Mouse (Mus musculus) cerebellum, adult 9-10 months (tissue): ENCODE results near the gene Cacna1s.
A peak's percentile ranks its signal among the peaks of the same experiment; 100 is the strongest.

Experiments
- DNase-seq: peaks from one replicate; pipeline ENCODE4 v3.0.0; 2022

The Cacna1s gene

DNA sequence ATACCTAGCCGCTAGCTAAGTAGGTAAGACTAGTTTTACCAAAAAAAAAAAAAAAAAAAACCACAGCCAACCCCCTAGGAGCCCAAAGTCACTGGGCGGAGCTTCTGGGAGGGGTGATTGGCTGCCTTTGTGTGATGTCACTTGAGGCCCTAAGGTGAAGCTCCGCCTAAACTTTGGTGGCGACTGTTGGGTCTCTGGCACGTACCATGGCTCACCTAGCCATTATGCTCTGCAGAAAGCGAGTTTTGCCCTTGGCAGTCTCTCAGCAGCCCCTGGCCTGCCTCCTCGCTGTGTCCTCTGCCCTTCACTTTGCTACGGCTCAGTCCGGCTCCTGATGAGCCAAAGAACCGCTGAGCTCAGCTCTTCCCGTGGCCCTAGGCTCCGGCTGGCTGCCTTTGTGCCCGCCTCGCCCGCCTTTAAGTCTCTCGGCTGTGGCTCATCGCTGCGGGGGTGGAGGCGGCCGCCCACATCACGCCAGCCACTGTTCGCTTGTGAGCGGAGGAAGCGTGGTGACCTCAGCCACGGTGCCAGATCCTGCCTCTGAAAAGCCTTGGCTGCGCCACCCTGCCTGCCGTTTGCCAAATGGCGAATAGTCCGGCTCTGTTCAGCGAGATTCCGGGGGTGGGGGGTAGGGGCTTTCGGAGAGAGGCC, 87.6 kb downstream of the Cacna1s start:
- DNase-seq, result peak; percentile 90

- DNase-seq, result peak; percentile 53
Observed at GRCm38 (mm10) chr1:136141176-136141950, 88.8 kb downstream of the Cacna1s start.

DNA sequence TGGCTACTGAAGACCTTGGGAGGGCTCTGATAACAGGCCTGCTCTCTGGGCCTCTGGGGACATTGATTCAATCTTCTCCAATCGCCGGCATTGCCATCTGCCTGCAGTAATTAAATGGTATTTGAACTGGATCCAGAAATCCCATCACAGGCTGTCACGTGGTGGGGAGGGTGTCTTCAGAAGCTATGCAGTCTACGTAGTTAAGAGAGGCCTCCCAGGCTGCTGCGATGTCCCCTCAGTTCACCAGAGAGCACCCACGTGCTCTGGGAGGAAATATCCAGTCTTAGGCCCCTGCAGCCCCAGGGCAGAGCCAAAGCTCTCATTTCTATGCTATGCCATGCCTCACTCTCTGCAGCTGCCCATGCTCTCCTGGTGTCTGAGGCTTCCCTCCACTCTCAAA, 89.8 kb downstream of the Cacna1s start:
- DNase-seq, result peak; percentile 62

DNA sequence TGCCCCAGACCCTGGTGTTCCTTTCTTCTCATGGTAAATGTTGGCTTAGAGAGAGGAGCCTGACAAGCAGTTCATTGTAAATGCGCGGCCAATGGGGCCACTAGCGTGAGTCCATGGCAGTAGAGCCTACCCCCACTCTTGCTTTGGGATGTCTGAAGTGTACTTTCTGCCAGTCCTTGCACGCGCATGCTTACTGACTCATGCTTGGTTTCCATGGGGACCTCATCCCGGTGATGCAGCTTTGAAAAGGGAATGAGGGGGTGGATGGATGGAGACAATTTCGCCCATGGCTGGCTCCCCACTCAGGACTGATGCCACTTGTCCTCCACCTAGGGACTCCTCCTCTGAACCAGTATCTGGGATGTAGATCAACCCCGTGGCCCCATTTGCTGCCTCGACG, 91.0 kb downstream of the Cacna1s start:
- DNase-seq, result no peak

DNA sequence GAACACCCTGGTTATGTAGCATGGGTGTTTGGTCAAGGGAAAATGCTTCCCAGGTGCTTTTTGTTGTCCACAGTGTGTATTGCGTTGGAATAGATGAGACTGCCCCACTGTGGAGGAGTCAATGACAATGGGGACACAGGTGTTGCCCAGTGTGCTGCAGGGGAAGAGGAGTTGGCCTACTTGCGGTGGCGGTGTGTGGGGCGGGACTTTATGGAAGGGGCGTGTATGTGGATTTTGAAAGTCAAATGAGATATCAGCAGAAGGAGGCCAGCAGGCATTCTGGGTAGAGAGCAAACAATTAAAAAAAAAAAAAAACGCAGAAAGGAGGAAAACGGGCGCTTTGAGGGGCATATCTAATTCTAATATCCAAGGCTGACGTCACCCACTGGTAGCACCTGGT, 97.2 kb downstream of the Cacna1s start:
- DNase-seq, result no peak

GRCm38 (mm10) chr1:136151371-136151770, 98.8 kb downstream of the Cacna1s start:
- DNase-seq, result no peak

DNA sequence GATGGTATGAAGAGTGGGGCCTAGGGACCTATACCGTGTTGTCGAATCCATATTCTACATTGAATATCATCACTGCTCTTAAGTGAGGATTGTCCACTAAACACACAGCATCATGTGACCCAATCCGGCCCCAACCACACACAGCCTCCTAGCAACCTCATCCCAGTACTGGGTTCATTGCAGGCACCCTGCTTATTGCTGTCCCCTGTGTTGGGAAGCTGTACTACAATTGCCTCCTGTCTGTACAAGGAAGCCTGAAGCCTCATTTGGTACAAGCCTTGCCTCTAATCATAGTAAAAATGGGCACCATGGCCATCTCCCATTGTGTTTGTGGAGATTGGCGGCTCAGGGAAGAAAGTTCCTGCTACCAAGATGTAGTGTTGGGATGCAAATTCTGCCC, 103.8 kb downstream of the Cacna1s start:
- no peak for DNase-seq

DNA sequence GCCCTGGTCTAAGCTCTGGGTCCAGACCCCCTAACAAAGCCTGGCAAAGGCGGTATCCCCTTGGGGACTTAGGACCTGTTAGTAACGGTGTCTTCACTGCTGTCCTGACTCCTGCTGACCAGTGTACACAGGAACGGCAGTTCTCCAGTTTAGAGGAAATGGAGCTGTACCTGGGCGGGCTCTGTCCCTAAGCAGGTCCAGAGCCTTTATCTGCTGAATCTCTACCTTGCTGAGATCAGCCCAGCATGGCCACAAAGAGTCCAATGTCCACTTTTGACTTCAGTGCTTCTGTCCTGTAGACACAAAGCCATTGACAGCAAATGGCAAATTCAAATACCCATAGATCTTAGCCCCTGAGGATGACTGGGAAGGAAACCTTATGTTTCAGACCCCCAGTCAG, 104.4 kb downstream of the Cacna1s start:
- no peak for DNase-seq

GRCm38 (mm10) chr1:136159830-136160229, 107.3 kb downstream of the Cacna1s start:
- no peak for DNase-seq

GRCm38 (mm10) chr1:136160297-136160696, 107.7 kb downstream of the Cacna1s start:
- no peak for DNase-seq

GRCm38 (mm10) chr1:136160930-136161329, 108.4 kb downstream of the Cacna1s start:
- no peak for DNase-seq

DNA sequence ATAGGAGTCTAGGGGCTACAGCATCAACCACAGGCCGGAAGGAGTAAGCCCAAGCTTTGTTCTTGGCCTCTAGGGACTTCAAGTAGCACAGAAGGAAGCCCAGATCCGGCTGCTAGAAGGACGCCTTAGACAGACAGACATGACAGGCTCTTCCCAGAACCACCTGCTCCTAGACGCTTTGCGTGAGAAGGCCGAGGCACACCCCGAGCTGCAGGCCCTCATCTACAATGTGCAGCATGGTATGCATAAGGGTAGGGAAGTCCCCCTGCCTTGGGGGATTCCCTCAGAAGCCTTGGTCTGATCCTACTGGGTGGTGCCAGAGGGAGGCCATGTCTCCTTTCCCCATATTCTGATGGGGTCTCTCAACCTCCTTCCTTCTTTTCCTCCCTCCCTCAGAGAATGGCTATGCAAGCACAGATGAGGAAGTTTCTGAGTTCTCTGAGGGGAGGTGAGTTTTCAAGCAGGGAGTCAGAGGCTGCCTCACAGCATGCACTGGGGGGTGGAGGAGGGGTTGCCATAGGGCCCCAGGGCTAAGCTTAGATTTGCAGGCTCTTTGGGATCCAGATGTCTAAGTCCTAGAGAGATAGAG, 108.9 kb downstream of the Cacna1s start:
- DNase-seq, result no peak

DNA sequence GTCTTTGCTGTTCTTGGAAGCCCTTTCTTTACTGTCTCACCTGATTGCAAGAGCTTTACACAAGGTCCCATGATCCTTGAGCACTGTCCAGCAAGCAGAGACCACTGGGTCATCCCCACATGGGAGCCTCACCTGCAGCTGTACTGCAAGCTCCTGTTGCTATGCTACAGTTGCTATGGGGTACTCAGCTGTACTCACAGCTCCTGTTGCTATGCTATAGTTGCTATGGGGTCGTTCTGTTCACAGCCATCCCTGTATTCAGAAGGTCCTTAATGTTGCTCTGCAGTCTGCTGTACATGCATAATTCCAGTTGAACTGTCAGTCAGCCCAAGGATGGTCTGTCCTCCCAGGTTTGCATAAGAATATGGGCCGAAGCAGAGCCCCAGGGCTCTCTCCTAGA, 112.9 kb downstream of the Cacna1s start:
- no peak for DNase-seq

- DNase-seq, result no peak
Observed at GRCm38 (mm10) chr1:136167657-136168056, 115.1 kb downstream of the Cacna1s start.
